Mouse (Mus musculus) cerebellum, postnatal 36 days (tissue): ENCODE measurements around the gene Gm3285.
A peak's percentile ranks its signal among the peaks of the same experiment; 100 is the strongest.

Experiments used
- DNase-seq, 2 experiments: peaks; one replicate each; pipeline ENCODE4 v3.0.0; 2021 to 2022; ENCODE audit warnings: mixed read lengths in 2 of 2

The Gm3285 gene

GRCm38 (mm10) chr10:77900903-77901818, 39.4 kb downstream of the Gm3285 start:
- no peak for DNase-seq

DNA sequence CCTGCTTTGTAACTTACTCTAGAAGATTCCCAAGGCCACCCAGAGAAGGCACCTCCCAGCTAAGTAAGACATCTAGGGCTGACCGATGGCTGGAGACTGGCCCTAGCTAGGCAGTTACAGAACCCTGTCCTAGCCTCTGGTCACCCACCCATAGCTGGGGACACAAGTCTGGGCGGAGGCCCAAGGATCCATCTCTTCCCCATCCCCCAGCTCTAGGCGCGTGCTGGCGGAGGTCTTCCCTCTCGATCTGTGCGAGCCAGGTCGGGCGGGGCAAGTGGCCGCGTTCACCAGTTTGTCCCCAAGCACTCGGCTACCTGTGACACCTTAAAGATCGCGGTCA, 40.1 kb downstream of the Gm3285 start:
- no peak for DNase-seq

GRCm38 (mm10) chr10:77902211-77902893, 40.6 kb downstream of the Gm3285 start, which contains the start of gene Lrrc3:
Gene Lrrc3 (minus strand): TSS chr10:77902536.
- peak; percentile 49 to 58 for DNase-seq

- DNase-seq, result peak; percentile 44 to 53
Measured at GRCm38 (mm10) chr10:77902894-77903715, 41.3 kb downstream of the Gm3285 start.
